Comparison of ENCODE assay signal across 18 mouse cellular contexts in the genomic region with DNA sequence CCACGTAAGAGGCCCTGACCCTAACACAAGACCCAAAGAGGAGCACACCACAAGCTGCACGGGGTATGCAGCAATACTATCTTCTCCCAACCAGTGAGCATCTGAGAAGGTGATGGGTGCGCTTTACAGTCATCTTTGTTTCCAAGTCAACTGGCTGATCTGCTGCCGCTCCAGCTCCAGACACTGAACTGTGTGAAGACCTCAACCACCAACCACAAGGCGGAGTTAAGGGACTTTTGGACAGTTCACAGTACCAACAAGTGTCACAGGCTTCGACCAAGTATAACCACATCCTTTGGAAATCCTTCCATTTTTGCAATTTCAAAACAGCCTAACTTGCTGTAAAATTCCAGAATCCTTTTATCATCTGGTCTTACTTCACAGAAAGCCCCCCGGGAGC. TPM values are rescaled to one million over a fixed set of nuclear protein-coding genes. Genes with fewer than 3 reads are reported as not detected.
"Had no signal": no experiment of that assay in that cellular context is flagged by ENCODE, and none has a peak within 500 bp of the region (broad histone marks: within the 10 kb centered on the region; RNA-seq: fewer than 3 reads in every experiment).

No protein-coding gene starts in this region.

- ATAC-seq: lung, postnatal 0 days; midbrain, embryonic 16.5 days had no signal

- DNase-seq: kidney, postnatal 10 days; kidney, postnatal 4 days; left cerebral cortex, postnatal 4 days; lung, adult 2 months; lung, postnatal 36 days; right cerebral cortex, adult 18-20 months; right cerebral cortex, postnatal 25 days; thymus, postnatal 36 days had no signal

RNA-seq across cellular contexts. Expression of gene Fgf8, which starts 9.2 kb away (rescaled TPM):
- total RNA-seq: layer of hippocampus, adult 2 months; layer of hippocampus, postnatal 14 days; left cerebral cortex, adult 18-20 months; left cerebral cortex, postnatal 10 days; left cerebral cortex, postnatal 4 days; megakaryocyte-erythroid progenitor cell, adult 5-6 weeks had no signal
- polyA plus RNA-seq: liver, embryonic 15.5 days; lung, adult 2 months; lung, postnatal 0 days; small intestine, adult 2 months; stomach, embryonic 16.5 days had no signal
